Mouse (Mus musculus) embryonic fibroblast, embryonic 13.5 days (primary cell): ENCODE data around the gene Ahcy. TPM values are rescaled to one million over a fixed set of nuclear protein-coding genes. Genes with fewer than 3 reads are reported as not detected.
"Not testable (repeated sequence)": the region's sequence is repeated elsewhere in the genome, so short reads cannot be mapped to it uniquely, and the experiment has no call there.

ENCODE experiments used
- H3K27ac ChIP-seq: 2 replicates; pipeline ENCODE4 v1.5.1; 2012; ENCODE audit warnings: low read length, control low read depth, inconsistent platforms; ENCODE audit not compliant: insufficient read depth
- H3K4me1 ChIP-seq: 2 replicates; pipeline ENCODE4 v1.6.1; 2011; ENCODE audit warnings: low read length; ENCODE audit not compliant: control insufficient read depth, insufficient read depth
- H3K4me3 ChIP-seq: 2 replicates; pipeline ENCODE4 v1.5.1; 2011; ENCODE audit warnings: mild to moderate bottlenecking, control low read depth, low read length; ENCODE audit not compliant: insufficient read depth
- CTCF ChIP-seq: IDR thresholded peaks from 2 replicates; pipeline ENCODE4 v1.5.1; 2011; ENCODE audit warnings: mild to moderate bottlenecking, control low read depth, low read length, moderate library complexity, borderline replicate concordance; ENCODE audit not compliant: insufficient read depth
- POLR2A ChIP-seq: IDR thresholded peaks from 2 replicates; pipeline ENCODE4 v1.6.1; 2011; ENCODE audit warnings: low read depth, mild to moderate bottlenecking, control low read depth, low read length, moderate library complexity
- polyA plus RNA-seq: library from polyadenylated mRNA; stranded (reverse); fragments of >200 nt; gene quantifications from 2 replicates; pipeline ENCODE4 v1.2.4, GENCODE M21; 2011; ENCODE audit warnings: low read depth; ENCODE audit not compliant: missing spikeins, insufficient read length

Gene Ahcy
- polyA plus RNA-seq, 1 experiment, result 52.0 TPM

DNA sequence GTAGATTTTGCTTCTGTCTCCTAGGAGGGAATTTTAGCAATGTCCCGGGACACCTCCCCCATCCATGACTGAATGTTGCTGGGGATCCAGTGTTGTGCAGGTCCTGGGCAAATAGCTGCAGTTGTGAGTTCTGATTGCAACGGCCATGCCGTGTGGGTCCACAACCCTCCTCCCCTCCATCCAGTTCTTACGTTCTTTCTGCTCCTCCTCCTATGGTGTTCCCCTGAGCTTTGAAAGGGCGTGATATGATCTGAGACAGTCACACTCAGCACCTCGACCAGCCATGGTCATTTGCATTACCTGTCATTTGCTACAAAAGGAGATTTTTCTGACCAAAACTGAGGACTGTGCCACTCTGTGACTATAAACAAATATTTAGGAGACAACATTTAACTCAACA, 1.4 kb upstream of the Ahcy start:
- H3K27ac ChIP-seq, result no peak overlapping the region

DNA sequence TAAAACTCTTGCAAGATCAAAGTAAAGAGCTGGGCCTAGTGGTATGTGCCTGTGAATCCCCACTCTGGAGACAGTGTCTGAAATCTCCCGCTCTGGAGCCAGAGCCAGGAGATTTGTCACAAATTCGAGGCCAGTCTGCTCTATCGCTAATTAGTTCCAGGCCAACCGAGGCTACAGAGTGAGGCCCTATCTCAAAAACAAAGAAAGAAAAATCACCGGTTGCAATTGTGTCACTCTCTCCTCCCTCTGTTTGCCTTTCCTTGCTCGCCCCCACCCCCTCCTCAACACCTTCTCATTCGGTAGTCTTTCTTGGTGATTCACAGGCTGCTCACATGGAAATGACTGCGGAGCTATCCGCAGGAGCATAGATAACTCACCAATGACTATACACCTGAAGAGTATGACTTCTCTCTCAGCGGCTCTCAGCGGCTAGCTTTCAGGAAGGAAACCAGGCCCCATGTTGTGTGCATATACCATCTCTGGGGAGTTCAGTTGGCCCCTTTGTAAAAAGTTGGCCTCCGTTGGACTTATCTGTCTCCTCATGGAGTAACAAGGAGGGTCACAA, 551 bp upstream of the Ahcy start:
- TF ChIP-seq POLR2A (no peak), CTCF (no peak)

More for the DNA sequence above, 1.4 kb upstream of the Ahcy start:
- no peak for TF ChIP-seq CTCF
- TF ChIP-seq POLR2A, result no peak
- H3K4me3 ChIP-seq, result no peak overlapping the region
- H3K4me1 ChIP-seq, result peaks cover 15% of the 10 kb centered on the region

DNA sequence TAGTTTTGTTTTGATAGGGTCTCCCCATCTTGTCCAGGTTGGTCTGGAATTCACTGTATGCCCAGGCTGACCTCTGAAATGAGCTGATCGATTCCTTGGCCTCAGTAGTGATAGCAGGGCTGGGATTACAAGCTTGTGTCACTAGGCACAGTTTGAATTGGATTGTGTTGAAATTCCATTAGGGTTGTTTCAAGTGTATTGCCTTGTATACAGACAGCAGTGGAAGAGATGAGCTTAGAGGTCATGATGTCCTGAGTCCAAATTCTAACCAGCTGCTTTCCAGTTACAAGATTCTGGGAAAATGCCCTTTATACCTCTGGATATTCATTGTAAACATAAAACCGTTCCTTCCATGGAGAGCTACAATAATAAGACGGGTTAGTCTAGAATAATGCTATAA, 950 bp downstream of the Ahcy start:
- TF ChIP-seq CTCF (no peak), POLR2A (peak; percentile 17; the same call in 1 of the 2 replicates)
- peaks cover 15% of the 10 kb centered on the region for H3K4me1 ChIP-seq
- H3K27ac ChIP-seq, result peak overlapping the region; percentile 14; the same call in 1 of the 2 replicates
- peak overlapping the region; percentile 90 for H3K4me3 ChIP-seq

More for the DNA sequence above, 551 bp upstream of the Ahcy start:
- H3K4me3 ChIP-seq, result peak overlapping the region; percentile 25
- H3K4me1 ChIP-seq, result peaks cover 17% of the 10 kb centered on the region
- H3K27ac ChIP-seq, result peak overlapping the region; percentile 71

DNA sequence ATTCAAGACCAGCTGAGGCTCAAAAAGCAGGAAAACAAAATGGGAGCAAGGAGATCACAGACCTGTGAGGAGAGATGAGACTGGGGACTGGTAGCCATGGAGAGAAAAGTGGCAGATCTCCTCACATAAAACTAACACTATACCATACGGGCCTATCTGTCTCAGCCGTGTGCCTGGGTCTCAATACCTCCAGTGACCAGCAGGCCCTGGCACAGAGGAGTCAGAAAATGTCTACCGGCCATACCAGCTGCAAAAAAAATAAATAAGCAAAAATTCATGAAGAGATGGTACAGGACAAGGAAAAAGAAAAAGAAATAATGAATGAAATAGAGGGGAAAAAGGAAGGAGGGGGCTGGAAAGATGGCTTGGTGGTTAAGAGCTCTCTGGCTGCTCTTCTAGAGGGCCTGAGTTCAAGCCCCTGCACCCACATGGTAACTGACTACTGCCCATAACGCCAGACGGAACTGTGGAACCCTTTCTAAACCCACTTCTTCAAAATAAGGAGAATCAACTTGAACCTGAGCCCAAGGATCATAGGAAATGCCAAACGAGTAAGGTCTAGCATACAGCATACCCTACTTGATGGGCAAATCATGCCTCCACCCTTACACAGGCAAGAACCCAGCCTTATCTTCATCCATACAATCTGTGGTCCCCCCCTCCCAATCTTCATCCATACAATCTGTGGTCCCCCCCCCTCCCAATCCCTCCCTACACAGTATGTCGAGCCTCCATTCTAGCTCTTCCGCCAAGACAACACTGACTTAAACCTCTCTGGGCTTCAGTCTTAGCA, 1.7 kb downstream of the Ahcy start:
- peaks cover 15% of the 10 kb centered on the region for H3K4me1 ChIP-seq
- H3K4me3 ChIP-seq, result no peak overlapping the region; the same call in 1 of the 2 replicates
- no peak for TF ChIP-seq CTCF
- TF ChIP-seq POLR2A, result no peak
- no peak overlapping the region for H3K27ac ChIP-seq

DNA sequence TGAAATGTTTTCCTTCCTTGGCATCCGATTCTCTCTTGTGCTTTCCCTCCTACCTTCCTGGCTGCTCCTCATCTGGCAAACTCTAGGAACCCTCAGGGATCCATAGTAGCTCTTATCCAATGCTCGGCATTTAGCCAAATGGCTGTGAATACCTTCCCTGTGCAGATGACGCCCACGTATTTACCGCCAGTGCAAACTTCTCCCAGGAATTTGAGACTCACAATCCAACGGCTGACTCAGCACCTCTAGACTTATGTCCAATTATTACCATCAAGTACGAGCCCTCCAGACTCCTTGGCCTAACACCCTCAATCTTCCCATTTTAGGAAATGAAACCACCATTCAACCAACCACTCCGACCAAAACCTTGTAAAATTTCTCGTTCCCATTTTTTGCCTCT, 3.3 kb downstream of the Ahcy start:
- H3K4me3 ChIP-seq, result no peak overlapping the region
- peaks cover 15% of the 10 kb centered on the region for H3K4me1 ChIP-seq
- no peak for TF ChIP-seq POLR2A
- no peak for TF ChIP-seq CTCF
- H3K27ac ChIP-seq, result peak overlapping the region; percentile 18; the same call in 1 of the 2 replicates

DNA sequence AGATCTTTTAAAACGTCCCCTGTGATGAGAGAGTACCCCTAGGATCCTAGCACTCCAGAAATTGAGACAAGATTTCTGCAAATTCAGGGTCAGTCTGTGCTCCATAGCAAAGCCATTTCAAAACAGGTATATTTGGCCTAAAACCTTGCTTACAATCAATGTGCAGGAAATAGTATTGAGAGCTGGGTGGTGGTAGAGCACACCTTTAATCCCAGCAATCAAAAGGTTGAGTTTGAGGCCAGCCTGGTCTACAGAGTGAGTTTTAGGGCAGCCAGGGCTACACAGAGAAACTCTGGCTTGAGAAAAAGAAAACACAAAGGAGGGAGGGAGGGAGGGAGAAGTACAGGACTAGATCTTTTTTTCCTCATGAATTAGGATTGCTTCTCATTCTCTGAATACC, 16.9 kb downstream of the Ahcy start:
- Histone ChIP-seq H3K27ac (no peak overlapping the region), H3K4me1 (no peaks in the 10 kb centered on the region)
- TF ChIP-seq POLR2A (no peak), CTCF (no peak)

DNA sequence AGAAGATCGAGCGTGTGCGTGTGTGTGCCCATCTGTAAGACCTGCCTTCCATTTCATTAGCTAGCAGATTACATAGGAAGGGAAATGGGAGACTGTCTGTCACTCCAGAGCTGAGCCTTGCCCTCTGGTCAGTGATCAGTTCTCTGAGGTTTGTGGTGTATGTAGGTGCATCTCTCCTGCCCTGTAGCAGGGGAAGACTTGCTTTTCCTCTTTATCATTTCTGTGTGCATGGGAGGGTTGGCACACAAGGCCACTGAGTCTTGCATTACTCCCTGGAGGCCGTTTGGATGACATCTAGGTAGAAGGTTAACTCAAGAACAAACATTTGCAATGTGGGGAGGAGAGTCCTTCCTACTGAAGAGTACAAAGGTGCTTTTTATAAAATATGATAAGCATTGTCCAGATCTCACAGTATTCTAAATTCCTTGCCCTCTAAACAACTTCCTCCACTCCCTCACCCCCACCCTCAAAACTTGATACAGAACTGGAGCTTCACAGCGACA, 18.2 kb downstream of the Ahcy start:
- no peak overlapping the region for H3K27ac ChIP-seq
- TF ChIP-seq CTCF (no peak), POLR2A (no peak)

More for the DNA sequence above, 16.9 kb downstream of the Ahcy start:
- no peak overlapping the region for H3K4me3 ChIP-seq

DNA sequence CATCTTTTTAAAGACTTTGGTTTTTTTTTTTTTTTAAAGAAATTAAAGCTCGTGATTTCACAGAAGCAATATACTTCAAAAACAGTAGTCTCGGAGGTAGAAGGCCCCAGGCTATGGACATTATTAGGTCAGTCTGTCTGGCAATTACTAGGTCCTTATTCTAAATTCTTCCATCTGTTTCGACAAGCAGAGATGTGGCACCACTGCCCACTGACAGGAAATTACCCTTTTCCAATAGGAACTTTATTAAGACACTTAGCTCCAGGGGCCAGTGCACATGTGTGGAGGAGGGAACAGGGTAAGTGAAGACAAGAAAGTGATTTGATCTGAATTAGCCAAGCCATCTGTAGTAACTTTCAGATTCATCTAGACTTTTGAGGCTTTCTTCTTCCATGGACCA, 19.6 kb downstream of the Ahcy start:
- 0 out of 2 replicates have a peak, but pooled peaks cover 8% of the 10 kb centered on the region for H3K4me1 ChIP-seq
- H3K27ac ChIP-seq, result no peak overlapping the region
- TF ChIP-seq POLR2A (no peak), CTCF (no peak)

More for the DNA sequence above, 18.2 kb downstream of the Ahcy start:
- H3K4me3 ChIP-seq, result no peak overlapping the region
- 0 out of 2 replicates have a peak, but pooled peaks cover 3% of the 10 kb centered on the region for H3K4me1 ChIP-seq

DNA sequence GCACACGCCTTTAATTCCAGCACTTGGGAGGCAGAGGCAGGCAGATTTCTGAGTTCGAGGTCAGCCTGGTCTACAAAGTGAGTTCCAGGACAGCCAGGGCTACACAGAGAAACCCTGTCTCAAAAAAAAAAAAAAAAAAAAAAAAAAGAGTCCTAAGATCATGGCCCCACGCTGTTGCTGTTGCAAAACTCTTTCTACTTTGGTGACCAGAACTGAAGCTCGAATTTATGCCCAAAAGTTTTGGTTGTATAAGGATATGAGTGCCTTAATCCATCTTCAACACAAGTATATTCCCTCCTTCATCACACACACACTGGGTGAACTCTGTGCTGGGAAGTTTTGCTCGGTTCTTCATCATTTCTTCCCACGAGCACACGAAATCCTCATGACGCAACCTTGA, 20.8 kb downstream of the Ahcy start:
- not testable (repeated sequence) for H3K4me3 ChIP-seq, H3K27ac ChIP-seq, H3K4me1 ChIP-seq

More for the DNA sequence above, 19.6 kb downstream of the Ahcy start:
- H3K4me3 ChIP-seq, result no peak overlapping the region

DNA sequence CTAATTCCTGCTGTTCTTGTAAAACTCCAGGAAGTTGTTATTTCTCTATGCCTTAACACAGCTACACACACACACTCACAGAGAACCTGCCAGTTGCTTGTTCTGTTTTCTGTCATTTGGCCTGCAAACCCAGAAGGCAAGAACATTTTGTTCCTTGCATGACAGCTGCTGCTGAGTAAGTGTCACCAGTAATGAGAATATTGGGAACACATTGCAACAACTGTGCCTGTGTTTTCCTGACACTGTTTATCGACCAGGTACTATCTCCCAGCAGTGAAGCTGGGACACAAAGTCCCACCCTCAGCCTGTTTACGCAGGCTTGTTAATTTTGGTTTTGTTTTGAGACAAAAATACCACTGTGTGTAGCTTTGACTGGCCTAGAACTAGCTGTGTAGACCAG, 21.6 kb downstream of the Ahcy start:
- no peak overlapping the region for H3K27ac ChIP-seq
- no peak for TF ChIP-seq POLR2A
- TF ChIP-seq CTCF, result no peak
- H3K4me3 ChIP-seq, result no peak overlapping the region
- 0 out of 2 replicates have a peak, but pooled peaks cover 8% of the 10 kb centered on the region for H3K4me1 ChIP-seq
